Mouse (Mus musculus) stomach, postnatal 0 days (tissue): ENCODE results near the gene Cyp2b9. TPM values are rescaled to one million over a fixed set of nuclear protein-coding genes. Genes with fewer than 3 reads are reported as not detected.
"Not testable (repeated sequence)": the region's sequence is repeated elsewhere in the genome, so short reads cannot be mapped to it uniquely, and the experiment has no call there.

Source experiments
- ATAC-seq: fragments of 200-750 bp; cut with Nextera tagmentation; 2 replicates; pipeline ENCODE4 v1.8.0; 2017; ENCODE audit not compliant: low FRiP score, low TSS enrichment
- DNase-seq: peaks from one replicate; pipeline ENCODE4 v3.0.0-alpha.2; 2016; ENCODE audit warnings: low spot score
- H3K27ac ChIP-seq: fragments of 300-500 bp; sonication (generic); replicated peaks from 2 replicates; pipeline ENCODE4 v1.5.1; 2014; ENCODE audit warnings: mild to moderate bottlenecking, control low read depth
- H3K27me3 ChIP-seq: fragments of 300-500 bp; sonication (generic); 2 replicates; pipeline ENCODE4 v1.6.1; 2014; ENCODE audit warnings: low read length; ENCODE audit not compliant: control insufficient read depth, insufficient read depth
- H3K36me3 ChIP-seq: fragments of 300-500 bp; sonication (generic); 2 replicates; pipeline ENCODE4 v1.6.1; 2014; ENCODE audit warnings: low read length, mixed read lengths; ENCODE audit not compliant: control insufficient read depth, insufficient read depth
- H3K4me1 ChIP-seq: fragments of 300-500 bp; sonication (generic); replicated peaks from 2 replicates; pipeline ENCODE4 v1.6.1; 2014; ENCODE audit warnings: antibody characterized with exemption; ENCODE audit not compliant: control insufficient read depth, insufficient read depth
- H3K4me2 ChIP-seq: fragments of 300-500 bp; sonication (generic); replicated peaks from 2 replicates; pipeline ENCODE4 v1.6.1; 2014; ENCODE audit warnings: low read depth, mild to moderate bottlenecking, control low read depth, moderate library complexity
- H3K4me3 ChIP-seq: fragments of 300-500 bp; sonication (generic); 2 replicates; pipeline ENCODE4 v1.5.1; 2014; ENCODE audit warnings: low read depth, low read length, control low read depth
- H3K9ac ChIP-seq: fragments of 300-500 bp; sonication (generic); 2 replicates; pipeline ENCODE4 v1.6.1; 2014; ENCODE audit warnings: mild to moderate bottlenecking, low read length, control low read depth, mixed read lengths
- H3K9me3 ChIP-seq: fragments of 300-500 bp; sonication (generic); 2 replicates; pipeline ENCODE4 v1.6.1; 2016; ENCODE audit warnings: low read length; ENCODE audit not compliant: control insufficient read depth
- CTCF ChIP-seq: IDR thresholded peaks from 2 replicates; pipeline ENCODE4 v1.5.1; 2016; ENCODE audit warnings: antibody characterized with exemption, low read depth, mild to moderate bottlenecking, moderate library complexity
- EP300 ChIP-seq: optimal IDR thresholded peaks from 2 replicates; pipeline ENCODE3; 2016; ENCODE audit warnings: antibody characterized with exemption
- WGBS: fragments of 180-500 bp; shearing (Covaris S2); extraction: QIAGEN DNeasy Blood & Tissue Kit; methylation state at CpG from one replicate; pipeline ENCODE4 v1.1.7; 2014; 5-methylcytosine and 5-hydroxymethylcytosine counted together
- polyA plus RNA-seq: library from polyadenylated mRNA; unstranded; fragments of >200 nt; fragmentation: Nextera tagmentation; extraction: Ambion mirVana; gene quantifications from 2 replicates; pipeline ENCODE4 v1.2.1, GENCODE M21; 2015

The Cyp2b9 gene
- polyA plus RNA-seq: not detected in 2 replicates

DNA sequence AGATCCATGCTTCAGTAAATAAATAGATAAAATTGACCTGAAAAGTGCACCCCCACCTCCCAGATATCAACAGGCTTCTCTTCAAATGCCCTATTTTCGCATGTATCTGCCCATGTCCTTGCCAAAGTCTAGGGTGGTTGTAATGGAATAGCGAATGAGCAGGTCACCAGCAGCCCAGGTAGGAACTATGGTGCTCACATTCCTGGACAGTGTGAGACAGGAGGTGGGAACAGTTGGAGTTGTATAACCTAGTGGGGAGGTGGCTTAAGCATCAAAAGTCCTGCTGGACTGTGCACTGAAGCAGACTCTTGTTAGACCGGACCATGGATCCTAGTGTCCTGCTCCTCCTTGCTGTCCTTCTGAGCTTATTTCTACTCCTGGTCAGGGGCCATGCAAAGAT is at the start of gene Cyp2b9:
Gene Cyp2b9 (plus strand): TSS at position 301 of the 400 bp plus-strand sequence.
- not testable (repeated sequence) for ATAC-seq, H3K27me3 ChIP-seq, H3K36me3 ChIP-seq, H3K4me1 ChIP-seq, H3K4me2 ChIP-seq, H3K9ac ChIP-seq, H3K9me3 ChIP-seq, DNase-seq, H3K4me3 ChIP-seq, H3K27ac ChIP-seq
- 71% methylated on average over 2 of the region's 3 CpGs for WGBS

DNA sequence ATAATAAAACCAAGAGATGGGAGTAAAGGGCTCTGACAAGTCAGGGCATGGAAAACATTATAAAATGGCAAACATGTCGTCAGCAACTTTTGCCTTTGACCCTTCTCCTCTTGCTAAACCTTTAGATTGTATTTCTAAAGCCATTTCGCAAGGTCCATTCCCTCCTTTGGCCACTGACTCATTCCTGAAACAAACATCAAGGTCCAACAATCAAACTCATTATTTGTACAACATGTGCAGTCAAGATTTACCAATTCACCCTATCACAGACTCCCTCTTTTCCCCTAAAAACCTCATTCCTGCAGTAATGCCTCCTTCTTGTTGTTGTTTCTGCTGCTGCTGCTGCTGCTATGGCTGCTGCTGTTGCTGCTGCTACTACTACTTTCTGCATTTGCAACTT is 33.6 kb upstream of the Cyp2b9 start:
- not testable (repeated sequence) for ATAC-seq, H3K4me1 ChIP-seq, H3K36me3 ChIP-seq, H3K27me3 ChIP-seq, H3K9me3 ChIP-seq, H3K9ac ChIP-seq, H3K4me3 ChIP-seq, DNase-seq, H3K4me2 ChIP-seq, H3K27ac ChIP-seq
- WGBS: no CpG with 5 or more reads among the region's 2 CpGs

DNA sequence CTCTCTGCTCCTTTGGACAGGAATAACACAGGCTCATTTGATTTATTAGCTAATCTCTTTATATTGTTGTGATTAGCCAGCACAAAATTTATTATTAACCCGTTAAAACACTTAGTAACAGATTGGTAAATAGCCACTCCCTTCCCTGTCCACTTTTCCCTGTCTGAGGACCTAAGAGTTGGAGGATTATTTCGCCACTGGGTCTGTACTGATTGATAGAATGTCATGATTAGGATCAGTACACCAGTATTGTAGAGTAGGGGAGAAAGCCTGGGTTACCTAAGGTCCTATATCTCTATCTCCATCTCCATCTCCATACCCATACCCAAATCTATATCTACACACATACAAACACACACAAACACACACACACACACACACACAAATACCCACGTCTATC is 29.6 kb upstream of the Cyp2b9 start:
- 45% methylated on average over 1 of the region's 3 CpGs for WGBS
- H3K4me3 ChIP-seq, H3K36me3 ChIP-seq, H3K4me1 ChIP-seq, H3K27ac ChIP-seq, ATAC-seq, H3K27me3 ChIP-seq, H3K9me3 ChIP-seq, H3K9ac ChIP-seq, H3K4me2 ChIP-seq, DNase-seq: not testable (repeated sequence)

DNA sequence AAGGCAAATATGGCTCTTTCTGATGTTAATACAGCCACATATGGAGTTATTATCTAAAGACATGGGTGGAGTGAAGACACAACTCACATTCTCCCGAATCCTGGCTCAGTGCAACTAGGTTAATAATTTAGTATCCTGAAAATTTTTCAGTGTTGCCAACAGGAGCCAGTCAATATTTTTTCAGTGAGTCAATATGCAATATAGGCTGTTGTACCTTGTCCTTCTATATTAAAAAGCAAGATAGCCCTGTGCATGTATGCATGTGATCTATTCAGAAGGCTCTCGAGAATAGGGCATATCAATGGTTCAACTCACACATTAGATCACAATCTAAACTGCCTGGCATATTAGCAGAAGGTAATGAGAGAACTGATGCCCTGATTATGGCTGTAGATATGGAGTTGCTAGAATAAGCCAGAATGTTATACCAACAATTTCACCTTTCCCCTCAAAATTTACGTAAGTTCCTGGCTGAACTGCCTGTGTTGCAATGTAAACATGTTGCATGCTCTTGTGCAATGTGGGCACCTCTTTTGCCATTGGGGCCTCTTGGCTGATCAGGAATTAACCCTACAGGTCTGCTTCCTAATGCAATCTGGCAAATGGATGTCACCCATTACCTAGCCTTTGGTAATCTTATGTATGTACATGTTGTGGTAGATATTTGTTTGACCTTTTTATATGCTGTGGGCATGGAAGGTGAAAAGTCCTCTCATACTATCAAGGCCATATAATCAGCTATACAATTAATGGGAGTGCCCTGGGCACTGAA is 4.3 kb upstream of the Cyp2b9 start:
- H3K4me3 ChIP-seq, H3K36me3 ChIP-seq, DNase-seq, H3K9ac ChIP-seq, H3K4me1 ChIP-seq, ATAC-seq, H3K9me3 ChIP-seq, H3K4me2 ChIP-seq, H3K27me3 ChIP-seq, H3K27ac ChIP-seq: not testable (repeated sequence)
- WGBS: 71% methylated on average over 2 of the region's 3 CpGs

DNA sequence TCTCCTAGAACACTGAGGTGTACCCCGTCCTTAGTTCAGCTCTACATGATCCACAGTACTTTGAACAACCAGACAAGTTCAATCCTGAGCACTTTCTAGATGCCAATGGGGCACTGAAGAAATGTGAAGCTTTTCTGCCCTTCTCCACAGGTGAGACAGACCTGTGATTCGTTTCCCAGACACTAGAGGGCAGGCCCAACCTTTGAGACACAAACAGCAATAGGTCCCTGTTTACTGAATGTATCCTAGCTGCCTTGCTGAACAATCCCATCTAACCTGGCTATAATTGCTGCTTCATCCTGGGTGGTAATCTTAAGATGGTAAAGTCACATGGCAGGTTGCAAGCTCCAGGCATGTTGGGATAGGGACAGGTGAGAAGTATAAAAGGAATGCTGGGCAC is 27.9 kb downstream of the Cyp2b9 start:
- DNase-seq (no peak), ATAC-seq (no peak)
- no peaks in the 10 kb centered on the region for H3K9me3 ChIP-seq
- peak; percentile 49 for TF ChIP-seq CTCF
- TF ChIP-seq EP300: no peak
- no peak overlapping the region for H3K27ac ChIP-seq
- H3K4me1 ChIP-seq: no peaks in the 10 kb centered on the region
- H3K4me3 ChIP-seq: no peak overlapping the region
- no peak overlapping the region for H3K4me2 ChIP-seq
- H3K36me3 ChIP-seq: no peaks in the 10 kb centered on the region
- no peak overlapping the region for H3K9ac ChIP-seq
- 20% methylated on average over 2 of the region's 2 CpGs for WGBS
- no peaks in the 10 kb centered on the region for H3K27me3 ChIP-seq

DNA sequence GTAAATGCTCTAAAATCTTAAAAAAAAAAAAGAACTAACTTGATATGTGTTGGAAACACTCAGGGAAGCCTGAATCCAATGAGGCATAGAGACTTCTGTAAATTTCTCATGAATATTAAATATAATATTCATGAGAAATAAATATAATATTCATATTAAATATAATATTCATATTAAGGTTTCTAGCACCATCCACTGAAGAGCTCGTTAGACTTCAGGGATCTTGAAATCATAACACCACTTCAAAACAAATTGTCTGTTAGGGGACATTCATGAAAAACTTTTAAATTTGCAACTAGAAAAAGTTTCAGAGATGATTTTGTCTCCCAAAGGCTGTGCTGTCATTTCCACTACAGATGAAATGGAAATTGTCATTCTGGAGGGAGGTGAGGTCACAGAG is 86.8 kb downstream of the Cyp2b9 start, which contains the start of gene Vmn1r184:
Gene Vmn1r184 (plus strand): TSS at position 301 of the 400 bp plus-strand sequence.
- not testable (repeated sequence) for H3K4me3 ChIP-seq, H3K9me3 ChIP-seq, H3K27ac ChIP-seq, H3K9ac ChIP-seq, H3K4me2 ChIP-seq, H3K4me1 ChIP-seq, DNase-seq, ATAC-seq, H3K36me3 ChIP-seq, H3K27me3 ChIP-seq
- WGBS: 76% methylated on average over 1 of the region's 1 CpGs

Other genes with a start within 250 kb of the Cyp2b9 start
- not detected in 2 replicates for gene Cyp2b13, start 111.9 kb upstream of the Cyp2b9 start, polyA plus RNA-seq
- gene Vmn1r184, start 86.9 kb downstream of the Cyp2b9 start, polyA plus RNA-seq: 0.02 TPM in 1 of 2 replicates, not detected in the other
- gene Cyp2a4, start 133.8 kb downstream of the Cyp2b9 start, polyA plus RNA-seq: not detected in 2 replicates
- 0.06 TPM in 1 of 2 replicates, not detected in the other for gene Nlrp9c, start 230.3 kb downstream of the Cyp2b9 start, polyA plus RNA-seq